Mouse (Mus musculus) T-cell, adult 2 months (primary cell): Measurements from ENCODE around the gene Nsun6.

Experiments
- DNase-seq: peaks from one replicate; pipeline ENCODE4 v3.0.0; 2022; ENCODE audit warnings: low spot score

Nsun6 gene

DNA sequence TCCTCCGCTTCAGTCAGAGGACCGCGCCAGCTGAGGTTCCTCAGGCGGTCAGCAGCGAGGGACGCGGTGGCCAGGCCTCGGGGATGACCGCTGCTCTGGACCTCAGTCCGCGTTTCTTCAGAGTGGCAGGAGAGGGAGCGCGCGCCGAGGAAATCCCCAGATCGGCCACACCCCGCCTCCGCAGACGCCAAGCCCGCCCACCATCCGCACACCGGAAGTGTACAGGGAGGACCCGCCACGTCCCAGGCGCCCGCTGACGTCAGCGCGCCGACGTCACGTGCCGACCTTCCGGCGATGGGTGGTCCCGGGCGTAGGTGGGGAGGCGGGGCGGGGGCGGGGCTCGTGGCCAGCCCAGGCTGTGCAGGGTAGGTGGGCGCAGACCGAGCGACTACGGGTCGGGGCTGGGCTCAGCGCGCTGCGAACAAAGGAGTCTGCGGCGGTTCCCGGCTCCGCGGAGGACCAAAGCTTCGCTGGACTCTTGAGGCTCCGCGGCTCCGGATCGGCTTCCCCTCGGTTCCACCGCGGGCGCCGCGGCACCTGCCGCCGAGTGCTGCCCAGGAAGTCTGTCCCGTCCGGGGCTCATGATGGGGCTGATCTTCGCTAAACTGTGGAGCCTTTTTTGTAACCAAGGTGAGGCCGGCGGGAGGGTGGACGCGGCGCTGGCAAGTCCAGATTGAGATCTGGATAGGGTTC is at the start of gene Nsun6:
TSS of gene Nsun6 (minus strand) at position 125 of the 693 bp plus-strand sequence.
- peak; percentile 95 for DNase-seq

DNA sequence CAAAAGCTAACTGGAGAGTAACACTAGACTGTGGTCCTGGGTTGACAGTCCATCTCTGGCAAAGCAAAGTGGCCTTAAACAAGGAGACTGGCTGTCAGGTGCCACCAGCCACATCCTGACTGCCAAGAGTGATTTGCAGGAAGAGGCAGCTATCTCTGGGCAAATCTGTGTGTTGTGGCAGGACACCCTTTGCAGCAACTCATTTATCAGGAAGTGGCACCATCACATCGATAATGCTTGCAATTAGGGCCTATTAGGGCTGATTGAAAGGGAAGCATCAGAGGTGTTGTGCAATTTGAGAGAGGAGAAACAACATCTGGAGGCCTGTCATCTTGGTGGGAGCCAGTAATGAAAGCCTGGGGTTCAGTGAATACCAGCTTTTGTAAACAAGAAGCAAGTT is 49.5 kb upstream of the Nsun6 start:
- DNase-seq, result no peak

DNA sequence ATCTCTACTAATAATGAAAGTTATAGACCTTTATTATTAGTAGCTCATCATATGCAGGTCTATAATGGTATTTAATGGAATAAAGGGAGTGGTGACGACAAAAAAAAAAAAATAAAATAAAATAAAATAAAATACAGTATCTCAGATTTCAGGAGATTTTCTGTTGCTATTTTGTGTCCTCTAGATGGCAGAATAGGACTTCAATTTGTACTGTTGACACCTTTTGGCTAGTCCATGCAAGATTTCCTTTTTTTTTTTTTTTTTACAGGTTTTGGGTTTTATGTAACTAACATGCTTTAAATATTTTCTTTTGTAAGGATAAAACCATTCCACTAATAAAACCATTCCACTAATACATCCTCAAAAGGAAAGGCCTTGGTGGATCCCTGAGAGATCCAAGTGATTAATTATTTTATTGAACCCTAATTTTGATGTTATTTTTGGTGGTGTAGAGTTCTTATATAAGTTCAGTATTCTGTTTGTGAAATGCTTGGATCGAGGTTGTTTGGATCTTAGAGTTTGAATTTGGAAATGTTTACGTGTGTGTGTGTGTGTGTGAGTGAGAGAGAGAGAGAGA is 41.7 kb upstream of the Nsun6 start:
- no peak for DNase-seq

DNA sequence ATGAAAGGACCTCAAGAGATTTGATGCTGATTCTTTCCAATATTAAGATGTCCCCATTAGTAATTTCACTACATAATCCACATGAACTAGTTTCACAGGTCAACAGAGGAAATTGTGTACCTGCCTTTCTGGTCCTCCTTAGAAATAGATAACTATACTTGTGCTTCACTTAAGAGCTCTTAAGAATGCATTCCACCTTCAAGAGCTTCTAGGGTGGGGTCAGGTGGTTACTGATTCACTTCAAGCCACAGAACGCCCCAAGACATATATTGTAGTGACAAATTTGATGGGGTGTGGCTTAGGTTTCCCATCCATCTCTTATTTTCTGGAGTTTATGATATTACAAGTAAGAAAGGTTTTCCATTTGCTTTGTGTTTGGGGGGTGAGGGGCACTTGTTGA is 32.4 kb upstream of the Nsun6 start:
- no peak for DNase-seq

DNA sequence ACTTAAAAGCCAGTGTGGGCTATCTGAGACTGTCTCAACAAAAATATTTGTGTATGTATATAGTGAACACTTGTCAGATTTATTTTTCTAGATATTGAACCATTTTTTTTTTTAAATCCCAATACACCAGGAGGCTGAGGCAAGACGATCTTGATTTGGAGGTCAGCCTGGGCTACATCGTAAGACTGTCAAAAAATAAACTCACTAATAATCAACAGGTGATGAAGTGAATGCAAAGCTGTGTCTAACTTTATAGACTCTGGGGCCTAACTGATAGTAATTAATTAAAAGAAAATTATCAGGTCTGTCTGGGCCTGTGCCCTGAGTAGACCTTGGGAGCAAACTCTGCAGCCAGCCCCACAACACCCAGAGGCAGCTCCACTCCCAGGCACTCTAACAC is 28.8 kb upstream of the Nsun6 start:
- no peak for DNase-seq

DNA sequence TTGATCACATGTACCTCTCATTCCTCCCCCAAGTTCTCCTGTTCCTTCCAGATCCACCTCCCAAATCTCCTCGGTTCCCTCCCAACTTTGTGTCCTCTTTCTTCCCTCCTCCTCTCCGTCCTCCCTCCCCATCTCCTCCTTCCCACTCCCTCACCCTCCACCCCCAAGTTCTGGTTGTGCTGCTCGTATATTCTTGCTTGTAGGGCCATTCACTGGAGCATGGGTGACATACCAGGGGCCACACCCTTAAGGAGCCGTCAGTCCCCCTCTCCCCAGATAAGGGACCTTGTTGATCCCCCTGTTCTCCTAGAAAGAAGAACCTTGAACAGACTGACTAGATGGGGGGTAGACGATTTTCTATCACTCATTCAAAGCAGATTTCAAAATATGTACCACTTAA is 12.2 kb upstream of the Nsun6 start:
- DNase-seq, result no peak

DNA sequence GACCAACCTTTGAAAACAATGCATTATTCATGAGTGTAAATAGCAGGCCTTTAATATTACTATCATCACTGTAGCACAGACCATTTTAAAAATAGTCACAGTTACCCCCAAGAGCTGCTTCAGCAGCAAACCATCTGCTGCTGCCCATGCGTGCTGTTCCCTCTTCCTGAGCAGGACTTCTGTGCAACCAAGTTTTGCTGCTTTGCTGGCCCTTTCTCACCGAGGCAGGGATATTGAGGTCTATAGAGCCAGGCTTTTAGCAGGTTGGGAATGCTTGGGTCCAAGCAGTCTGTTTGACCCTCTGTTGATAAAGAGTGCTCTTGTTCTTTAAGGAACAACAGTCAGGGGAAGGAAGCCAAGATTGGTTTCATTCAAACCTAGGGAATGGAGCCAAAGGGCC is 10.6 kb upstream of the Nsun6 start:
- no peak for DNase-seq

DNA sequence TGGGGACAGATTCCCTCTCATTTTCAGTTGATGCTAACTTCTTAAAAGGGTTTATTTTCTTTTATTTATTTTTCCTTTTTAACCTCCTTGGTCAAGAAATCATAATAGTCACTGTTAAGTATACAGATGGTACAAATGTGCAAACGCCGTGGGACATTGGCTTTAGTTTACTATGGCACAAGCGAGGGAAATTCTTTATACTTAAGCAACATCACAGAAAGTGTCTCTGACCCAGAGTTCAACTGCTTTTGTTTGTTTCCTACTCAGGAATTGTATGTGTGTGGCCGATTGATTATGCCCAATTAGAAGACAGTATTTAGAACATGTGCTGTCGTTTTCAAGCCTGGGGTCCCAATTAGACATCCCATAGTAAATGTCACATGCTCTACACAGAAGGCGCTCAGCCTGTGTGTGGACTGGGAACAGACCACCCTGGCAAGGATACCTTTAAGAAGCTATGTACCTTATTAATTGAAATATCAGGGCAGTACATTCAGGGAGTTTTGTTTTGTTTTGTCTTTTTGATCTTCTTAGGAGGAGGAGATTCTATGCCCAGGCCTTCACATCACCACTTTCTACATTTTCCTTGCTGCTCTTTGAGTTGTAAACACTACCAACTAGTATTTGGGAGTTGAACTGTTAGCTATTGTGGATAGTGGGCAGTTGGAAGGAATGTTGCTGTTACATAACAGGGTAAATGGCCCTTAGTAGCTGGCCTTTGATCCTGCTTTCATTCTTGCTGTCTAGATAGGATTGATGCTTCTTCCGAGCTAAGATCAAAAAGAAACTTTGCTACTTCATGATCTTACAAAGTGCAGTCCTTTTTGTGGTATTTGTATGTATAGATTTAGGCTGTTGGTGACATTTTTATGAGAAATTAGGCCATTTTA is 9.8 kb upstream of the Nsun6 start:
- DNase-seq, result no peak

DNA sequence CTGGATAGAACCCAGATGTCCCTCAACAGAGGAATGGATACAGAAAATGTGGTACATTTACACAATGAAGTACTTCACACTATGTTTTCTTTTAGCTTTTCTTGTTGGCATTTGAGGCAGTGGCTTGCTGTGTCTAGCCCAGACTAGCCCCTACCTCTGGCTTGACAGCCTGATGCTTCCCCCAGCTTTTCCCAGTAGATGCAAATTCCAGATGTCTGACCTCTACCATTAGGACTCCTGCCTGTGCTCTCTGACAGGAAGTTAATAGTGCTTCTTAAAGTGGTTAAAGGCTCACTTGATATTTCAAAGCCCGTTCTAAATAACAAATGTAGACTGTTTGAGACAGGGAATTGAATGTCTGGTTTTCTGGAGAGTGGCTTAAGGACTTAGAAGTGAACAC is 8.9 kb upstream of the Nsun6 start:
- no peak for DNase-seq

DNA sequence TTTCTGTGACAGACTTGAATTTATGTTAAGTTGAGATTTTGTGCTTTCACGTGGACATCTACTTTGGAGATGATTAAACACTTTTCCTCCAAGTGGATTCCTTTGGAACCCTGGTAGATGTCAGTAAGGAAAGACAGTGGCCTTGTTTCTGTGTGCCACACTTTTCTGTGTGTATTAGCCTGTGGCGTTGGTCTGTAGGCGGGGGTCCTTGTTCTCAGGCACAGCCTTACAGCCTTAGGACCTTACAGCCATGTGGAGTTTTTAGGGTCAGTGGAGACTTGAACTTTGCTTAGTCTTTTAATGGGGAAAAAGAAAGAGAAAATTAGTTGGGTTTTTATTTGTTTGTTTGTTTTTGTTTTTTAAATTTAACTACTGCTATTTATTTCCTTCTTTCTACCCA is 6.0 kb upstream of the Nsun6 start:
- no peak for DNase-seq

DNA sequence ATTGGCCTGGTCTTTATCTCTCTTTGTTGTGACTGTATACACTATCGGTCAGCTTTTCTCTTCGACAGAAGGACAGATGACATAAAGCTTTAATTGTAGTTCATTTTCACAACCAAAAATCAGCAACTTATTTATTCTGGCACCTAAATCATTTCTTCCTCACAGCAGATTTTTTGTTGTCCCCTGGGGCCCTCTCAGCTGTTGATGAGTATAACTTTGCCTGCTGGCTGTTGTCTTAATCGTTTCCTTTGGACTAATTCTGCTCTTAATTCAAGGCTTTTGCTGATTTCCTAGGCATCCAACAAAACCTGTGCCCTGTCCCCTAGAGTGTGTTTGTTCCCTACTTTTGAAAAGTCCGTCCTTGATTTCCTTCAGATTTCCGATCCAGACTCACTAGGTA is 3.4 kb upstream of the Nsun6 start:
- DNase-seq, result no peak

DNA sequence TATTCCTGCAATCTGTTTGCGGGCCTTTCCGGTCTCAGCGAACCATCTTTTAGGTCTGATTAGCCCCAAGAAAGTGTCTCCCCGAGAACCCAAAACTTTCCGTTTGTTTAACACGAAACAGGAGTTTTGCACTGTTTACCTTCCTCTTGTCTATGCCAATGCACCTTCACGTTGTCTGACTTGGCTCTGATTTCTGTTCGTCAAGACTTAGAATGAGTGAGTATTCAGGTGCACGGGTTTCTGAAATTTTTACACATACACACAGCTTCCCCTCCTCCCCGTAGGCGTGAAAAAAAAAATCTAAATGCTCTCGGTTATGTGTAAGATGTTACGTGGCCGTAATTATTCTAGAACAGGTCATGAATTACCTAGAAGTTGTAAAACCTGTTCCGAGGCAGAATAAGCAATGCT is 877 bp upstream of the Nsun6 start:
- peak; percentile 40 for DNase-seq

DNA sequence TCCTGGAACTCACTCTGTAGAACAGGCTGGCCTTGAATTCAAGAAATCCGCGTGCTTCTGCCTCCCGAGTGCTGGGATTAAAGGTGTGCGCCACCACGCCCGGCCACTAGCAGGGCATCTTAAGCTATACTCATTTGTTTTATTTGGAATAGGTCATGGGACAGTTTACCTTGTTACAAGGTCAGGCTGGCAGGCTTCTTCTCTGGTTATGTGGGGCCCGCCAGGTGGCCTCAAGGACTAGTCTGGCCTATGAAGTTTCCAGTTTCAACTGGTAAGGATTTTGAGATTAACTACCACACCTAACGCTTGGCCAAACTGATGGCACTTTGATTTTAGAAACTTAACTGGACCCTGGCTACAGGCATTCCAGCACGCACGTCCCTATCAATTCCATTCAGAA is 373 bp downstream of the Nsun6 start:
- no peak for DNase-seq

DNA sequence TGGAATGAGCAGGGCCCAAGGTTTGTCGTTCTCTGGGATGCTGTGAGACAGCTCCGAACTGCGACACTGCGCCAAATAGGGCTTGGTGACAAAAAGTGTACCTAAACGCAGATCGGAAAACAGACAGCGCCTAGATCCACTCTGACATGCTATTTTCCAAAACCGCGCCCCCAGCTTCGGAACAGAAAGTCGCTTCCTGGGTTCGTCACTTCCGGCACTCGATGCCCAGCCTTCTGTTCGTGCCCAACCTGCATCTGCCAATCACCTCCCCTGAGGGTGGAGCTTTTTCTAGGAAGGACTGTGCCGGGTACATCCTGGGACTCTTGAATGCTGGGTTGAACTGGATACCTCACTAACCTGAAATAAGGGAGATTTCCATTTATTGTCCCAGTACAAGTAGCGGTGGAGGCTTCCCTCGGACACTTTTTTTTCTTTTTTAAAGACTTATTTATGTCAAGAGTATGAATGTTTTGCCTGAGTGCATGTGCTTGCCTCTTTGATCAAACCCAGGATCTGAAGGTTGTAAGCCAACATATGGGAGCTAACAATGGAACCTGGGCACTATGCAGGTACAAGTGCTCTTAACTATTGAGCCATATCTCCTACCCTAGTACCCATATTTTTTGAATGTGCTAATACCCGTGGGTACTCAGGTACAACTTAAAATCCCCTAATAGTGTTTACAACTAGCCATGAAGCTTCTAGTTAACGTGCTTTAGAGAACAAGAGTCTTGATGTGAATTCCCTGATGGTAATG is 5.6 kb downstream of the Nsun6 start, which contains the start of gene Arl5b:
TSS of gene Arl5b (plus strand) at position 279 of the 757 bp plus-strand sequence.
- DNase-seq, result peak; percentile 94

DNA sequence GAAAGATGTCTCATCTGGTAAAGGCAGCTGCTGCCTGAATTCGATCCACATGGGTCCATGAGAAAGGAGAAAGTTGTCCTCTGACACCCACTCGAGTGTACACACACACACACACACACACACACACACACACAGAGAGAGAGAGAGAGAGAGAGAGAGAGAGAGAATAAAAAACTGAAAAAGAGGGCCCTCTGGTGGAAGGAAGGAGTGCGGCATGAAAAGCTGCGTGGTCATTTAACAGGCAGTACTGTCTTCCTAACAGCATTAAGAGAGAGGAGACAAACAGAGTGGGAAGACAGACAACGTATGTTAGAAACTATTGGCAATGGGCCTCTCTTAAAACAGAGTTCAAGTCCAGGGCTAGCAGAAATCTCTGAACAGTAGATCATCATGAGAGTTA is 14.5 kb downstream of the Nsun6 start:
- DNase-seq, result peak; percentile 39

DNA sequence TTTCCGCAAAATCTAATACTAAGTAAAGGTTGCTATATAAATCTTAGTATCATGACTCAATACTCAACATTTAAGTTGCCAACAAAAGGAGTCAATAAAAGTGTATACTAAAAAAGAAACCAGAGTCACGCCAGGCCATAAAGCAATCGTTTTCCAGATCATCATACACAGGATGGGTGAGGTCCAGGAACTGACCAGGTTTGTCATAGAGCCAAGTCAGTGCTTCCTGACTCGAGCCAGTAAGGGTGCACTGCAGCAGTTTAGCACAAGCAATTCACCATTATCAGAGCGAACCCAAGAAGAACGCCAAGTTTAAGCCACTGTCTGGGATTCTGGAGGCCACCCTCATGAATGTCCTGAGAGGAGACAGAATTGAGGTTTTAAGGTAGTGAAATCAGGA is 16.2 kb downstream of the Nsun6 start:
- no peak for DNase-seq

DNA sequence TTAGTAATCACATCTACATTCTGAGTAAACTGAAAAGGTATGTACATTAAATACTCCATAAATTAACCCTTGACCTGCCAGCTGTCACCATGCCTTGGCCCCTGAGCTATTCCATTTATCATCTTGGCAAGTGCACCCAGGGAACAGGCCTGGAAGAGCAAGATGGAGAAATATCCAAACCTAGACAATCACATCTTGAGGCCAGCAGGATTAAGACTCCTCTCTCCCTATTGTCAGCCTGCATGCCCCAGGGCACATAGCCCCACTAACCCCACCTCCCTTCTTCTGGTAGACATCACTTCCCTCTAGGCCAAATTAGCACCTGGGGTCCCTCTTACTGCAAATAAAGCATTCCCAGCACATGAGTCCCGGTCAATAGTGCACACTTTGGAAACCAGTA is 27.1 kb downstream of the Nsun6 start:
- DNase-seq, result no peak

DNA sequence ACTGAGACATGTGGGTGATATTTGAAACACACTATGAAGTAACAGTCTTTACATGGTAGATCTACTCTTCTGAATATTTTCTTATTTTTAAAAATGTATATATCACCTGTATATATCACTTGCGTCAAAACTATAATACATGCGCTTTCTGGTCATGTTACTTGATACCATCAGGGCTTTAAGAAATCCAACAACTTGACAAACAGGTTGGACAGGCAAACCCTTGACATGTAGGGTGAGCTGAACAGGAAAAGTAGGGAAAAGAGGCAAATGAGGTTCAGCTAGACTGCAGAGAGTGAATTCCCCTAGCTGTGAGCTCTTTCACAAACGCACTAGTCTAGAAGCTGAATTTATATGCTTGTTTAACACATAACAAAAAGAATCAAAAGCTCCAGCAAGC is 28.1 kb downstream of the Nsun6 start:
- no peak for DNase-seq

DNA sequence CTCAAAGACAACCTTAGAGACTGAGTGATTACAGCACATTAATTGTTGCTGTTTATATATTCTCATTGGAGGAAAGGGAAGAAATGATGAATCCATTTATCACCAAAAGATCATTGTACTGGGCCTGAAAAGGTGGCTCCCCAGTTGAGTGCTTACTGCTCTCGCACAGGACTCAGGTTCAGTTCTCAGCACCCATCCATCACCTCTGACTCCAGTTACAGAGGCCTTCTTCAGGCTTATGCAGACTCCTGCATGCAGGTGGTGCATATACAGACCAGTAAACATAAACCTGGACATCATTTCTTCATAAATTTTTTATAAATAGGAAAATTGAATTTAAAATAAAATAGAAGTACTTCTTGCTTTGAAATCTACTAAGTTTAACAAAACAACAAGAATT is 46.8 kb downstream of the Nsun6 start:
- DNase-seq, result no peak

DNA sequence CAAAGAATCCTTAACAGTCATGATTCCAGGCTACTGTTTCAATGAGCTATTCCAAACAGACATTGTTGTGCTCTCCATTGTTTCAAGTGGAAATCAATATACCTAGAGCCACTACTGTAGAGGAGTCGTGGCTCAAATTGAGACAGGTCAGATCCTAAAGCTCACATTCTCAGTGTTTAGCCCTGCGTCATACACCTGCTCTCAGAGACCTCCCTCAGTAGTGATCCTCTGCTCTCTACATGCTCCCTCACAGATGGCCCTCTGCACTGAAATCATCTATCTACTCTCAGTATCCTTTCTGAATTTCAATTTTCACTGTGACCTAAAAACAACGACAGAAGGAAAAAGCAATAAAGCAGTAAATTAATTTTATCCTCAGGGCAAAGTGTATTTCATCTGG is 47.3 kb downstream of the Nsun6 start:
- DNase-seq, result no peak

DNA sequence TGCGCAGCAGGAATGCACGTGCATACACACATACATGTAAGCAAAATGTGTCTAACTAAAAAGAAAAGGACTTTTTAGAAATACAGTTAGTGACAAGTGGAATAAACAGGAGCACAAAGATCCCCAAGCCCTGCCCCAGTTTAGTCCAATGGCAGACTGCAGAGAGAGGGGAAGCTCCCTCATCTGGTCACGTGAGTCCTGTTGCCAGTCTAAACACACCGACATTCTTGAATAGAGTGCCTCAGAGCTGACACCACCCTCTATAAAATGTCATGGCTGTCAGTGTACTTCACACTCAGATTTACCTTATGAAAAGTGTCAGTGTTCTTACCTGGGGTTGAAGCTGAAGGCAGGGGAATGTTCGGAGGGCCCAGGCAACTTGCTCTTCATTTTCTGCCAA is 57.0 kb downstream of the Nsun6 start:
- DNase-seq, result no peak

DNA sequence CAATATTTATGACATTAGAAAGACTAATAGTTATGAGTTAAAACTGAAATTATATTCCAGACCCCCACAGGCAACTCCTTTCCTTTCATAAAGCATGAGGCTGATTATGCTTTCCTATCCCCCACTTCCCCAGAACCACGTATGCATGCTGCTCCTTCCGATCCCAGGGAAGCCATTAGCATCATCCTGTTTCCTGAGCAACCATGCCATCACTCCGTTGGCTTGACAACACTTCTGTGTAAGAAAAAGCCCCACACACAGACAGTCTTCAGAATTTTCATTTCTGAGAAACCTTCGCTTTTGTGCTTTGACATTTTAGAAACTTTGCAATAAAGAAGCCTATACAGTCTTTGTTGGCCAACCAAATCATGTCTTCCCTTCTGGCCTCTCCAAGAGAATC is 58.8 kb downstream of the Nsun6 start:
- DNase-seq, result no peak
